ENCODE assay signal across 22 mouse cellular contexts in the genomic region with DNA sequence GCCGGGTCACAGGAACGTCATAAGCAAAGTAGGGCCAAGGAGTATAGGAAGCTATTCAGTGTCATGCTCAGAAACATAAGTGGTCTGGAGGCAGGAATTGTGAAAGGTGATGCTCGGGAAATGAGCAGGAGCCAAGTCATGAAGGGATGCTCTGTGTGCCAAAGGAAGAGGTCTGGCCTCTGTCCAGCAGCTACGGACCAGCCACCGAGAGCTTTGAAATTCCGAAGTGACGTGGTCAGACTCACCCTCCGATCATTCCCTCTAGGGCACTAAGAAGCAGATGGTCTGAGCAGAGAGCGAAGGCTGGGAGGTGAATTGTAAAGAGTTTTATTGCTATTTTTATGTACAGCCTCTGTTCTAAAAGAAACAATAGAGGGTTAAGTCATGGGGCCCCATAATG.
DNase-seq lines count a peak whose midpoint lies in the region; ATAC-seq and TF ChIP-seq lines count a peak whose summit lies in the region.
"Had no signal": no experiment of that assay in that cellular context is flagged by ENCODE, and none has a peak within 500 bp of the region (broad histone marks: within the 10 kb centered on the region; RNA-seq: fewer than 3 reads in every experiment).

No protein-coding gene starts in this region.

- no peaks in the 10 kb centered on the region for H3K27me3 ChIP-seq in lung, embryonic 14.5 days (ENCODE audit: insufficient read depth, low read length)
- H3K27me3 ChIP-seq: embryonic facial prominence, embryonic 15.5 days; heart, embryonic 13.5 days; kidney, embryonic 15.5 days; liver, embryonic 12.5 days; midbrain, embryonic 13.5 days; neural tube, embryonic 13.5 days had no signal

- no peak overlapping the region for H3K4me2 ChIP-seq in lung, embryonic 14.5 days
- H3K4me2 ChIP-seq: embryonic facial prominence, embryonic 15.5 days; heart, embryonic 13.5 days; kidney, embryonic 15.5 days; liver, embryonic 12.5 days; midbrain, embryonic 13.5 days; neural tube, embryonic 13.5 days had no signal

- H3K4me1 ChIP-seq in lung, embryonic 14.5 days (ENCODE audit: insufficient read depth): no peaks in the 10 kb centered on the region
- H3K4me1 ChIP-seq: embryonic facial prominence, embryonic 15.5 days; forebrain, embryonic 10.5 days; kidney, embryonic 15.5 days; liver, embryonic 12.5 days; midbrain, embryonic 13.5 days had no signal

- WGBS in lung, embryonic 14.5 days: 53% methylated on average over 9 of the region's 9 CpGs

- H3K9me3 ChIP-seq in lung, embryonic 14.5 days (ENCODE audit: low read depth, low read length): no peaks in the 10 kb centered on the region
- H3K9me3 ChIP-seq: embryonic facial prominence, embryonic 15.5 days; forebrain, embryonic 10.5 days; heart, embryonic 13.5 days; kidney, embryonic 15.5 days; liver, embryonic 12.5 days; midbrain, embryonic 13.5 days; neural tube, embryonic 13.5 days had no signal

- no peak overlapping the region for H3K9ac ChIP-seq in lung, embryonic 14.5 days
- H3K9ac ChIP-seq: embryonic facial prominence, embryonic 15.5 days; forebrain, postnatal 0 days; heart, embryonic 13.5 days; kidney, embryonic 15.5 days; liver, embryonic 12.5 days; midbrain, embryonic 13.5 days; neural tube, embryonic 13.5 days had no signal

- no peaks in the 10 kb centered on the region for H3K36me3 ChIP-seq in lung, embryonic 14.5 days (ENCODE audit: insufficient read depth)
- H3K36me3 ChIP-seq: embryonic facial prominence, embryonic 15.5 days; forebrain, embryonic 10.5 days; heart, embryonic 13.5 days; kidney, embryonic 15.5 days; liver, embryonic 12.5 days; midbrain, embryonic 13.5 days; neural tube, embryonic 13.5 days had no signal

- DNase-seq in cerebellum, postnatal 36 days: peak; percentile 4 to 7
- DNase-seq in cerebellum, adult 11-12 months: no peak
- DNase-seq in lung, embryonic 14.5 days: peak; percentile 11
- DNase-seq in lung, adult 18-20 months: no peak
- peak; percentile 7 for DNase-seq in forelimb bud, embryonic 11.5 days (ENCODE audit: low read depth, low spot score)
- DNase-seq in spleen, adult 12 weeks (ENCODE audit: low spot score): no peak
- DNase-seq in adrenal gland, postnatal 10 days: no peak
- DNase-seq: adrenal gland, postnatal 14 days; forebrain, postnatal 0 days; layer of hippocampus, postnatal 36 days; right cerebral cortex, adult 18-20 months; thymus, adult 18-20 months; thymus, postnatal 4 days had no signal

- no peak for ATAC-seq in lung, embryonic 14.5 days (ENCODE audit: insufficient read depth)
- ATAC-seq: forebrain, postnatal 0 days; hindbrain, embryonic 16.5 days; intestine, postnatal 0 days; liver, embryonic 12.5 days; midbrain, embryonic 13.5 days had no signal

- H3K27ac ChIP-seq in lung, embryonic 14.5 days (ENCODE audit: low read depth): no peak overlapping the region
- H3K27ac ChIP-seq: embryonic facial prominence, embryonic 15.5 days; forebrain, embryonic 10.5 days; heart, embryonic 13.5 days; kidney, embryonic 15.5 days; liver, embryonic 12.5 days; midbrain, embryonic 13.5 days; neural tube, embryonic 13.5 days had no signal

- no peak overlapping the region for H3K4me3 ChIP-seq in lung, embryonic 14.5 days (ENCODE audit: low read depth, low read length)
- H3K4me3 ChIP-seq: embryonic facial prominence, embryonic 15.5 days; forebrain, embryonic 10.5 days; heart, embryonic 13.5 days; kidney, embryonic 15.5 days; liver, embryonic 12.5 days; midbrain, embryonic 13.5 days; neural tube, embryonic 13.5 days had no signal

- no peak for TF ChIP-seq CTCF in lung, embryonic 14.5 days (IDR thresholded peaks at IDR 0.05; ENCODE audit: low read depth)

Comparison
In these comparisons a context has a peak if more than half of its experiments do, and no peak if none do; other contexts are left out.
1. DNase-seq: peak in cerebellum, postnatal 36 days (2 of 2), lung, embryonic 14.5 days (single experiment) and forelimb bud, embryonic 11.5 days (single experiment); none in cerebellum, adult 11-12 months (single experiment), lung, adult 18-20 months (0 of 2), spleen, adult 12 weeks (single experiment) and adrenal gland, postnatal 10 days (single experiment).